Mouse (Mus musculus): ENCODE data around the gene Bdh1.
"Not testable (repeated sequence)": the region's sequence is repeated elsewhere in the genome, so short reads cannot be mapped to it uniquely, and the experiment has no call there.

Gene Bdh1

GRCm38 (mm10) chr16:31465630-31466029 lies 43.5 kb downstream of the Bdh1 start:
- no peak for DNase-seq

- no peak for DNase-seq
Measured at GRCm38 (mm10) chr16:31466106-31466505, 44.0 kb downstream of the Bdh1 start.

- not testable (repeated sequence) for DNase-seq
Measured at GRCm38 (mm10) chr16:31470819-31471218, 48.7 kb downstream of the Bdh1 start.

- DNase-seq = no peak
Measured at GRCm38 (mm10) chr16:31471994-31472393, 49.9 kb downstream of the Bdh1 start.

GRCm38 (mm10) chr16:31473226-31473625 lies 51.1 kb downstream of the Bdh1 start:
- no peak for DNase-seq

GRCm38 (mm10) chr16:31475123-31475968 lies 53.3 kb downstream of the Bdh1 start:
- peak; percentile 91 for DNase-seq

- DNase-seq = peak; percentile 84
Measured at GRCm38 (mm10) chr16:31476872-31477603, 55.0 kb downstream of the Bdh1 start.

GRCm38 (mm10) chr16:31485336-31485735 lies 63.3 kb downstream of the Bdh1 start:
- peak; percentile 4 for DNase-seq

- DNase-seq = no peak
Measured at GRCm38 (mm10) chr16:31487266-31487665, 65.2 kb downstream of the Bdh1 start.

- DNase-seq = peak; percentile 13
Measured at GRCm38 (mm10) chr16:31489096-31489495, 67.0 kb downstream of the Bdh1 start.

GRCm38 (mm10) chr16:31490967-31491366 lies 68.9 kb downstream of the Bdh1 start:
- peak; percentile 62 for DNase-seq

GRCm38 (mm10) chr16:31492921-31493549 lies 71.0 kb downstream of the Bdh1 start:
- DNase-seq = peak; percentile 85

GRCm38 (mm10) chr16:31493550-31493965 lies 71.5 kb downstream of the Bdh1 start:
- peak; percentile 54 for DNase-seq

- DNase-seq = peak; percentile 85
Measured at GRCm38 (mm10) chr16:31493991-31494390, 71.9 kb downstream of the Bdh1 start.

GRCm38 (mm10) chr16:31495356-31495755 lies 73.3 kb downstream of the Bdh1 start:
- DNase-seq = peak; percentile 65

GRCm38 (mm10) chr16:31495769-31496168 lies 73.7 kb downstream of the Bdh1 start:
- no peak for DNase-seq

- no peak for DNase-seq
Measured at GRCm38 (mm10) chr16:31498336-31498735, 76.3 kb downstream of the Bdh1 start.

GRCm38 (mm10) chr16:31499021-31499420 lies 76.9 kb downstream of the Bdh1 start:
- DNase-seq = peak; percentile 14

- peak; percentile 18 for DNase-seq
Measured at GRCm38 (mm10) chr16:31499681-31500310, 77.7 kb downstream of the Bdh1 start.

- DNase-seq = peak; percentile 42
Measured at GRCm38 (mm10) chr16:31500532-31500931, 78.5 kb downstream of the Bdh1 start.

GRCm38 (mm10) chr16:31500969-31501750 lies 79.1 kb downstream of the Bdh1 start:
- peak; percentile 64 for DNase-seq

GRCm38 (mm10) chr16:31501751-31502365 lies 79.8 kb downstream of the Bdh1 start:
- DNase-seq = peak; percentile 30
